Mouse (Mus musculus) urinary bladder, adult 18-20 months (tissue): ENCODE results near the gene Atp5j.

Experiments
- DNase-seq, 2 experiments: peaks; one replicate each; pipeline ENCODE4 v3.0.0; 2022; ENCODE audit warnings: low spot score in 2 of 2, mixed read lengths in 2 of 2

Atp5j gene

DNA sequence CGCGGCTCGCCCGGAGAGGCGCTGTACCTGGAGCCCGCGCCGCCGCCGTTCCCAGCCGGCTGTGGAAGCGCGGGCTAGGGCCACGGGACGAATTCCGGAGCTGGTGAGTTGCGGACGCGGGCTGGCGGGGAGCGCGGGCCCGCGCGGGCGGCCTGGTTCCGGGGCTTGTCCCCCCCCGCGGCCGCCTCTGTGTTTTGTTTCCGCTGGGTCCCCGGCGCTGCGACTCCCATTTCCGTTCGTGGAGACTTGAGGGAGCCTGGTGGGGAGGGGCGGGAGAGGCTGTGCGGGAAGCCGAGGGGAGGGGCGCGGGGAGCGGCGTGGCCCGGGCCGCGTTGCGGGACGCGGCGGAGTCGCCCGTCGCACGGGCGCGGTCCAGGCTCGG, at the start of gene Atp5j:
TSS of gene Atp5j (minus strand) at position 185 of the 382 bp plus-strand sequence.
- DNase-seq, result peak; percentile 75 to 80

DNA sequence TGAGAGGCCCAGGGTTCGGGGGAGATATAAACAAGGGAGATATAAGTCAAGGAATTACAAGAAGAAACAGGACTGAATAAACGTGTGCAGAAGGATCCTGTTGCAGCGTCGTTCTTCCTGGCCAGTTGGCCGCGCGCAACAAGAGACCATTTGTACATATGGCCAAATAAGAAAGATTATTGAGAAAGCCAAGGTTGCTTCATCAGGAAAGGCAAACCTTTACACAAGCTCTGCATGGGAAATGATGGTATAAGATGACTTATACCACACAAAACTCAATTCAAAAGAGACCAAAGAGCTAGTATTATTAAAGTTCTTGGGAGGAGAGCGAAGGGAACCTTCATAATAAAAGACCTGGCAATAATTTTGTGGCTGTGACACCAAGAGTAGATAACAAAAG, 49.1 kb upstream of the Atp5j start:
- no peak for DNase-seq

DNA sequence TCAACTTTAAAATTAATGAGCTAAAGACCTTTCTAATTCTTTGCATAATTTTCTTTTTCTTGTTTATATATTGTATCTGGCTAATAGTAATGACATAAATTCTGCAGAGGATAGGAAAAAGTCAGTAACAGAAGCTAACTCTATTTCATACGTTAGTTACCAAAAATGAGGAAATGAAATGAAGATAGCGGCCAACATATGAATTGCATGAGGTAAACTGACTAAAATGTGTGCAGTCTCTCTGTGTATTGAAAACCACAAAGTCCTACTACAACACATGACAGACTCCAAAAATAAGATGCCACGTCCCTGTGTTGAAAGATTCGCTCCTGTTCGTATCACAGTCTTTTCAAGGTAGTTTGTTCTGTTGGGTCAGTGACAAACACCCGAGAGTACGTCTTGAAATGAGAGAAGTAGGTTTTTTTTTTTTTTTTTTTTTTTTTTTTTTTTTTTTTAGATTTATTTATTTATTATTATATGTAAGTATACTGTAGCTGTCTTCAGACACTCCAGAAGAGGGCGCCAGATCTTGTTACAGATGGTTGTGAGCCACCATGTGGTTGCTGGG, 46.4 kb upstream of the Atp5j start:
- DNase-seq, result no peak

DNA sequence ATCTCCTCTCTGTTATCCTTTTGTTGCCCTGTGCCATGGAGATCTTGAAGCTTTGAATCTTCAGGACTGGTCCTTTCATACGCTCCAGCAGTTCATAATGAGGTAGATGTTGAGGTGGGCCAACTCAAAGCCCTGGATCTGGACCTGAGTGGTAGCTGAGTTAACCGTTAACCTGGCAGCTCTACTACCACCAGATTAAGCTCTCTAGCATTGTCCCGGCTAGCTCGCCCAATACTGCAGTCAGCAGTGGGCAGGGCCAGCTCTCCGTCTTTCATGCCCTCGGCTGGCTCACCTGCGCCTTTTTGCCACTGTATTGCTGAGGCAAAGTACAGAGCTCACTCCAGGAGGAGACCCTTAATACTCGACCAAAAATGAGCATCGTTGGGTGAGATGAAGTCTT, 45.7 kb upstream of the Atp5j start:
- no peak for DNase-seq

DNA sequence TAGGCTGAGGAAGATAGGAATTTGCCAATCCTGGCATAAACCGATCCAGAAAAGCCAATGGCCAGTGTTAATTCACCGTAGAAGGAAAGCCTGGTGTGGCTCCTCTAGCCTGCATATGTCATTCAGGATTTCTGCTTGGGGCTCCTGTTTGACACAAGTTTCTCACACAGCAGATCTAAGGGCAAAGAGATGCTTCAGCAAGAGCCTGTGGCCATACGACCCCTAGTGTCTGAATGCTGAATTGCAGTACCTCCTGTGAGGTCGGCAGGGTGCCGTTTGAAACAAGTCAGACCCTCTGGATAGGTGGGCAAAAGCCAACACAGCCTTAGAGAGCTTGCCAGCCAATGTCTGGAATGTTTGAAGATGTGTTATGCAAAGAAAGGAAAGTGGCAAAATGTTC, 43.7 kb upstream of the Atp5j start:
- peak; percentile 2 to 41 for DNase-seq

DNA sequence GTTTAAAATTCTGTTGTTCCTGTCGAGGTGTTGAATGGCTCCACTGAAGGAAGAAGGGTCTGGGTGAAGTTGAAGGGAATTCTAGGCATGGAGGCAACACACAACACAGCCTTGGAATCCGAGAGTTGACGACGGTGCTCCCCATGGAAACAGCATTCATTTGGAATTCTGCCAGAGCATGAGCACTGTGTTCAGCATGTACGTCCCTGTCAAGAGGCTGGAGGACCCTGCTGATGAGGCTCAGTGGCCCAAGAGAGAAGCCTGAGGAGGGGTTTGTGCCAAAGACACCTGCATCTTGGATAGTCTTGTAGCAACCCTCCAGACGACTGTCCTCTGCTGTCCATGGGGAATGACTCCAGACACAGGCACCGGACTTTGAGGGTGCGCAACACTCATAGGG, 40.7 kb upstream of the Atp5j start:
- no peak for DNase-seq

DNA sequence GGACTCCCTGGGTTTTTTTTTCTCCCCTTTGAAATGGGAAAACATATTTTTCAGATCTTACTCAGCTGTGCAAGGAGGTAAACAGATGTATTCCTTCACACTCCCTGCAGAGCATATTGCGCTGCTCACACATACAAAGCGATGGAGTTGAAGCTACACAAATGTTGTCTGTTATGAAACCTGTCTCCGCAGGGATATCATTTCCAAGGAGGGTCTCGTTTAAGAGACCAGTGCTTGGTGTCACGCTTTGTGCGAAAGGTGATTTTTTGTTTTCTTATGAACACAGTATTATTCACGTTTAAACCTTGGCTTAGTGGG, 40.3 kb upstream of the Atp5j start:
- no peak for DNase-seq

DNA sequence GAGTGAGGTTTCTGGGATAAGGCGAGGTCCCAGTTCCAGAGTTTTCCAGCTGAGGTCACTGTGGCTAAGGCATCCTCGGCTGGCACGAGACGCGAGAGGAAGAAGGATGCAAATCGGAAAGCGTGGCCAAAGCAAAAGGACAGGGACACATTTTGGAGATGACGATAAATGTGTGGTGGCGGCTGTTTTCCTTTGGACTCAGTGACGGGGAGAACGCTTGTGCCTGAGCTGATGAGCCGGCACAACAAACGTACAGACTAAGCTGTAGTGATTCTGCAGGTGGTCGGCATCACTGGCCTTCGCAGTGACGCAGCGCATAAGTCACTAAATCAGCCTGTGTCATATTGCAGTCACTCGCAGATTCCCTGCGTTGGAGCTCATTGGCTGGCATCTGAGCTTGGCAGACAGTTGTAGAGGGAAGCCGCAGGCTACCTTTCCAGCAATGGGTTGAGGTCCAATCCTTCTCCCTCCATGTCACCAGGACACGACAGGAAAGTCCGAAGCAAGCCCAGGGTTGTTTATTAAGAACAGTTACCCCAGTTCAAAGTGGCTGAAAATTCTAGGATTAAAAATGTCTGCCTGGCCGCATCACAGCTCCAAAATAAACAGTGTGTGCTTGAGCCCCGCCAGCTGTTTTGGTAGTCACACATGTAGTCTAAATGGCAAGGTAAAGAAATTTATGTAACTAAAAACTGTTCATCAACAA, 39.7 kb upstream of the Atp5j start:
- peak in 1 of 2 experiments; percentile 1 for DNase-seq

DNA sequence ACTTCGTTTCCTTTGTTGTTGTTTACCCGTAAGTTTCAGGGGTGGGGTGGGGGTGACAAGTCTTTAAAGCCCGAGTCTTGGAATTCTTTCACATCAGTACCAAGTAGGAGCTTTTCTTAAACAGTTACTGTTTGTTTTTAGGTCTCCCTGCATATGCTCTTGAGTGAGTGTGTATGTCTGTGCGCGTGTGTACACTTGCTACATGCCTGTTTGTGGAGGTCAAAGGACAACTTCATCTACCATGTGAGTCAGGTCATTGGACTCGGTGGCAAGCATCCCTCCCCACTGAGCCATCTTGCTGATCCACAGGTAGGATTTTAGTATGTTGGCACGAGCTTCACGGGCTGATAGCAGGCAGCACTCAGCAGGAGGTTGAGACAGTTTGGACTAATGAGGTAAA, 38.4 kb upstream of the Atp5j start:
- DNase-seq, result no peak

DNA sequence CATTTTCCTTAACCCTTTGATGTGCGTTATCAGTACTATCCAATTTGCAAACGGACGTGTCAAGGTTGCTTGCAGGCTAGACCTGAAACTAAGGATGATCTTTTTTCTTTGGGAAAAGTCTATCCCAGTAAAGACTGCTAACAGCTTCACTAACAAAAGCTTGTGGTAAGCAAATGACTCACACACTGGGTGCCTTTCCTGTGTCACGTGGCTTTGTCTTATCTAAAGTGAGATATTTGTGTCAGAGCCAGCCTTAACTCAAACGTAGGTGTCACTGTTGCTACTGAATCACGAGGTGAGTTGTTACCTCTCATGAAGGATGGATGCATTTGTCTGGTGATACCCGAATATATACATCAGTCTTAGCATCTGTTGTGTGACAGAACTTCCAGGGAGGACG, 29.2 kb upstream of the Atp5j start:
- DNase-seq, result no peak

DNA sequence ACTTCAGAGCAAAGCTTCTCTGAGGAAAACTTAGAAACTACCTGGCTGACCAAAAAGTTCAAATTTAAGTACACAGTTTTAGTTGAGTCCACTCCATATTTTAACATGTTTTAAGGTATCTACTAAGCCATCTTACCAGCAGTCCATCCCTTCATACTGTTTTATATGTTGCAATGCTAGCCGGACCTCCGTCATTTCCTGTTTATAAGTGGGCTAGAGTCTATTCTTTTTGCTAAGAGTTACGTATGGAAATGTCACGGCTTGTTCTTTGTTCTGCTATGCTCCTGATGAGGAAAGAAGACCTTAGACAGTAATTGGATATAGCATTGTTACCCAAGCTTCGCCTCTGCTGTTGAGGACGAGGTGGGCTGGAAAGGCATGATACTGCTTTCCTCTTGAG, 18.1 kb upstream of the Atp5j start:
- no peak for DNase-seq

DNA sequence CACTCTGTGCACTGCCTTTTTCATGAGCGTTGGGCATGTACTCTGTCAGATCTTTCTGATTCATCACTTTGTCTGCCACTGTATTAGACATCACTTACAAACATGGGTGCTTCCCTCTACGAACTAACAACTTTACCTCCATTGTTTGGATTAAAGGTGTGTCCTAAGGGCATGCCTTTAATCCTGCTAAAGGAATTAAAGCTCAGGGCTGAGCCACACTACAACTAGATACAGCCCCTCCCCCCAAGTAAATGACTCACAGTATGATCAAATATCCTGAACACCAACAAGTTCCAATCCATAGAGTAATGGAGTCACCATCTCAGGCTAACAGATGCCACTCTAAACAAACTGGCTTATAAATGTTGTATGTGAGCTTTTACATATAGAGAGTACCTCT, 3.2 kb upstream of the Atp5j start:
- no peak for DNase-seq

DNA sequence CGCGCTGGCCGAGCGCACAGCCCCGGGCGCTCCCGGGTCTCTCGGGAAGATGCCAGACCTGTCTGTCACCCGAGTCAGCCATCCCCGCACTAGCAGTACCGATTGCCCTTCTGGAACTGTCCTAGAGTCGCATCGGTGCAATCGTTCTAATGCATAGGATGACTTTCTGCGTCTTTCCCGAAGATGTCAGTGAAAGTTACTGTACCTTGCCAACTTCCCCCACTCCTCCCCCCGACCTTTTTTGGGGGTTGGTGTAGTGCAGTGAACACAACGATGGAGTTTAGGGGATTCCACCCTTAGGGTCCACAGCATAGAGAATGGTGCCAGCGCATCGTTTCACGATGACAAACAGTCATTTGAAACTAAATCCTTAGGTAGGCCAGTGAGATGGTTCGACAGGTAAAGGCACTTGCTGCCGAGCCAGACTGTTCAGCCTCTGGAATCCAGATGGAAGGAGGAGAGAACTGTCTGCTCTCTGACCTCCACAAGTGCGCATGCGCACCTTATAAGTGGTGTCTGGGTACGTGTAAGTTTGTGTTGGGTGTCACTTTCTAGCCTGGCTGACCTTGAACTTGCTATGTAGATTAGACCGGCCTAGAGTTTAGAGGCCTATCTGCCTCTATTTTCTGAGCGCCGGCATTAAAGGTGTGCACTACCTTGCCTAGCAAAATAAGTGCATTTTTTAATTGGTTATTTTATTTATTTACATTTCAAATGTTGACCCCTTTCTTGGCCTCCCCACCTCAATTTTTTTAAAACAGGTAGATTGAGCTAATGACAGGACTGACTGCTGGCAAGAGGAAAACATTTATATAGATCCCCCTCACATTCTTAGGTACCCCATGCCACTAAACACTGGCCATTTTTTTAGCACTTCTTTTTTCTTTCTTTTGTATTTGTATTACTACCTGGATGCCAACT, 658 bp upstream of the Atp5j start:
- peak; percentile 24 to 62 for DNase-seq

DNA sequence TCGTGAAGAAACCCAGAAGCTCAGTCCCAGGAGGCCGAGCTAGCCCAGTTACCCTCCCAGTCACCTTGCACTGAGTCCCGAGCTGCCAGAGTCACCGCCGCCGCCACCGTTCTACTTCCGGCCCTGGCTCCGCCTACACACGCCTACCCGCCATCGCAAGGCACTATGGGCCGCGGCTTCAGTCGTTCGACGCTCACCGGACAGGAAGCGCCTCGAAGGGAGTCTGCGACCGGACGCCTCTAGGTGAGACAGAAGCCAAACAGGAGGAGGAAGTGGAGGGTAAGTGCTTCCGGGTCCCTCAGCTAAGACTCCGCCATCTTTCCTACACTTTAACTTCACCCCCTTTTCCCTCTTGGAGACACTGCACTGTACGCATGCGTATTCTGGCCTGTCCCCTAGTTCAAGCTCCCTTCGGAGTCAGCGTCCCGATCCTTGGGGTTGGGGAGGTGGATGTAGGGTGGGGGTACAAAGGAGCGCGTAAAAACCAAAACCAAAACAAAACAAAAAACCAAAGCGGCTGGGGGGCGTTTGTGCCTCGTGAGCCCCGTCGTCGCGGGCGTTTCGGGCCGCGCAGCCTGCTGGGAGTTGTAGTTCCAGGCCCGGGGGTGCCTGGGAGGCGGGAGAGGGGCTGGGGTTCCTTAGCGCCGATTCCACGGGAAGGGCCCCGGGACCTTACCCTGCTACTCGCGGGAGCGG, 532 bp downstream of the Atp5j start, which contains the start of gene Gabpa:
TSS of gene Gabpa (plus strand) at position 181 of the 696 bp plus-strand sequence.
- DNase-seq, result peak; percentile 80 to 89

DNA sequence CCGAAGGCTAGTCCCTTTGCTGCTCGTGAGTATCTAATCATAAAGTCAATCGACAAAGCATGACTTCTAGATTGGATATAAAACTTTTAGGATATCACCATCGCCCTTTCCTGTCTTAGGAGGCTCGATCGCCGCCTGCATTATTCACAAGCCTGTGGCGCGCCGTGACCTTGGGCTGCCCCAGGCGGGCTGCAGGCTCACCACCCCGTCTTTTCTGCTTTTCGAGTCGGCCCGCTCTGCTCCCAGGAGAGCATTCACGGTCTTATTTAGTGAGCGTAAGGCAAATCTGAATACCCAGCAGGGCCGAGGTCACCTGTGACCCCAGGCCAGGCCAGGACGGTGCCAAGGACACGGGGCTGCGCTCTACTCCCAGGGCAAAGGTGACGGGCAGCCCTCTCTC, 1.1 kb downstream of the Atp5j start:
- DNase-seq, result no peak

DNA sequence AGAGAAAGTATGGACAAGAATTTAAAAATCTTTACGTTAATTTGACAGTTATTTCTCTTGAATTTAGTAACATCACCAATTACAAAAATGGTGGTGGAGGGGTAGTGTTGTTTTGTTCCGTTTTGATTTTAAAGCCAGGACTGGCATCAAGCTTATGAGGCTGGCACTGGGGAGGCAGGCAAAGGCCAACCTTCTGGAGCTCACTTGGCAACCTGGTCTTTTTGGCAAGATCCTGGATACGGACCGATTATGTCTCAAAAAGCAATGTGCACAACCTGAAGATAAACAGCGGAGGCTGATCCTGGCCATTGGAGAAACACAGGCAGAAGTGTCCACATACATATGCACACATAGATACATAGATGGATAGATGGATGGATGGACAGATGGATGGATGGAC, 2.7 kb downstream of the Atp5j start:
- no peak for DNase-seq

DNA sequence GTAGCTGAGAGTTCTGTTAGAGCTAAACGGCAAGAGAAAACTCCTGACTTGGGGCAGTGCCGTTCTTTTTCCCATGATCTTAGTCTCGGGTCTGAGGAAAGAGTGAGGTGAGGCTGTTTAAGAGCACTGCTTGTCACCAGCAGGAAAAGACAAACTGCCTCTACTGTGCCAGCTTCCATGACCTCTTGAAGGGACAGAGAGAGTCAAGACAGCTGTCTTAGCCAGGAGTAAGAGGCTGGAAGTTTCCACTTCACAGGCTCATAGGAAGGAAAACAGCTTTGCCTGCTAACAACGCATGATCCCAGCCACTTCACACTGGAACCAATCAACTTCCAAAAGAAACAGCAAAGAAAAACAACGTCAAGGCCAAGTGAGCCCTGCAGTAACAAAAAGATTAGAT, 3.7 kb downstream of the Atp5j start:
- no peak for DNase-seq

DNA sequence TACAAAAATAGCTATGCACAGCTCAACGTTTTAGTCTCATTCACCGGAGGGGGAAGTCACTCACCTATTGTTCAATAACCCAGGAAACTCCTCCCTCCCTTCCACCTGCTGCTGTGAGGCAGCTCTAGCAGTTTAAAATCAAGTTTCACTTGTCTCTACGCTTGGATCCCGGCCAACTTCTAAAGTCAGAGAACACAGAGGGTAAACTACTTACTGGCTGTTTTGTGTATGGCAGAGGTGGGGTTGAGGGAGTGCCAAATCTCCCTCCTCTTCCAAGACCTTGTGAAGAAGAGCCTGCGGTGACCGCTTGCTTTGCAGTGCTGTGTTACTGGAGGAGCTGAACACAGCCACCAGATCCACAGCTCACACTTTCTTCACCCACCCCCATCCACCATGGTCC, 10.4 kb downstream of the Atp5j start:
- peak in 1 of 2 experiments; percentile 12 for DNase-seq

DNA sequence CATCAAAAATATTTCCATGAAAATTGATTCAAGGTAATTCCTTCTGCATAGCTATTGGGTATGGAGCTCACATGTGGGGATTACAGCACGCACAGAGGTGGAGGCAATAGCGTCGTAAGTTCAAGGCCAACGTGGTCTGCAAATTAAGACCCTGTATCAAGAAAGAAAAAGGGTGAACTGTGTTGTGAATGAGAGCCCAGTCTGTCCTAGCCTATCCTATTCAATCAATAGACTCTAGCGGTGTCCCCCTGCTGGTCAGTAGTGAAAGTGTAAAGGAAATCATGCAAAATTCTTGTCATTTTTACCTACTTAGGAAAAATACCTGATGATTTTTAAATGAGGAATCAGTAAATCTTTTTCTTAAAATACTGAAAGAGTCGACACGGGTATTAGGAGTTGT, 18.0 kb downstream of the Atp5j start:
- DNase-seq, result no peak

DNA sequence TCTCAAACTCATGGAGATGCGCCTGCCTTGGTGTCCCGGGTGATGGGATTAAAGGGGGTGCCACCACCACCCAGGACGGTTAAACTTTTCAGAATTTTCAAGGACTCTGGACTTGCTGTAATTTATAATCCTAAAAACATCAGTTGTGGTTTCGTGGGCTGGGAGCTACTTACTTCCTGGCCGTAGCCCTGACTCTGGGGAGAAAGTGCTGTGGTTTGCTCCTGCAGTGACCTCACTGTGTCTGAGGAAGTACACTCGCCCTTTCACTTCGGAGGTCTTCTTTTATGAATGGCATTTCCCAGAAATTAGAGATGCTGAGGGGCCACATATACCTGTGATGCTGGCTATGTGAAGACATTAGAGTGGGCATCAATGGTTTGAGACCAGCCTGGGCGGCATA, 20.9 kb downstream of the Atp5j start:
- no peak for DNase-seq

DNA sequence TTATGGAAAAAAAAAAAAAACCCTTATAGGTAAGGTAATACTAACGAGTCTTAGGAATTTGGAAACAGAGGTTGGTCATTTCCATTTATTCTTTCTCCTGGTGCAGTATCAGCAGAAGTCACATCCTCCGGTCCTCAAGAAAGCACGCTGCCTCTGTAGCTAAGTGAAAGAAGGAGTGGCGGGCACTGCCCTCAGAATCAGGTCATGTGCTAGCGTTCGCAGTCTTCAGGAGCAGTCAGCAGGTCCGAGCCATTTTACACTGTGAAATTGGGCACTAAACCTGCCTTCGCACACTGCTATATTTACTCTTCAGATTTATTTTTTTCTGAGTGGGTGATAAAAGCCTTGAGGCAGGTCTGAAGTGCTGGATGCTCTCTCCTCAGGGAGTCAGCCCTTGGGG, 21.6 kb downstream of the Atp5j start:
- no peak for DNase-seq

DNA sequence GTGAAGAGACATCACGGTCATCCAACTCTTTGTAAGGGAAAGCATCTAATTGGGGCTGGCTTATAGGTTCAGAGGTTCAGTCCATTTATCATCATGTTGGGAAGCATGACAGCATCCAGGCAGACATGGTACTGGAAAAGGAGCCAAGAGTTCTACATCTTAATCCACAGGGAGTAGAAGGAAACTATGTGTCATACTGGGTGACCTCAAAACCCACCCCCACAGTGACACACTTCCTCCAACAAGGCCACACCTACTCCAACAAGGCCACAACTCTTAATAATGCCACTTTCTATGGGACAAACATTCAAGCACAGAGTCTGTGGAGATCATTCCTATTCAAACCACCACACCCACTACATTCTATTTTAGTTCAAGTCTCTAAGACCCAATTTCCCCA, 25.2 kb downstream of the Atp5j start:
- DNase-seq, result no peak
